Mouse (Mus musculus): ENCODE data around the gene Kif23.

DNA sequence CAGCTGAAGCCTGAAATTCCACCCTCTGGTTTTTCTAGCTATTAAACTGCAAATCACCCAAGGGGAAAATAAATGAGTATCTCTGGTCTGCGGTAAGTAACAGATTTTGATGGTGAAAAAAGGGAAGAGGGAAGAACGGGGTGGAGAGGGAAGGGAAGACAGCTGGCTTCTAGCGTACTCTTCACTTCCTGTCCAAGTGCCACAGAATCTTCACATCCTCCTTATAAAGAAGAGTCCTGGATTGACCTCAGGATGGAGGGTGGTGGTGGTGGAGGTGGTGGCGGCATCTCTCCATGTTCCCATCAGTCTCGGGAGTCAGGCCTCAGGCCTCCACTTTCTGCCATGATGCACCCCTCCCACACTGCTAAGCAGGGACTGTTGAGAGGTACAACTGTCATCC, 35.3 kb upstream of the Kif23 start:
- no peak for TF ChIP-seq FLI1 (IDR thresholded peaks at IDR 0.05; ENCODE audit: low read length)
- TF ChIP-seq GATA1 (IDR thresholded peaks at IDR 0.05; ENCODE audit: borderline replicate concordance, low read length) = no peak
